Mouse (Mus musculus) midbrain, embryonic 12.5 days (tissue): ENCODE results near the gene Hoxb3. TPM values are rescaled to one million over a fixed set of nuclear protein-coding genes. Genes with fewer than 3 reads are reported as not detected.

ENCODE experiments used
- ATAC-seq: fragments of 200-750 bp; cut with Nextera tagmentation; 2 replicates; pipeline ENCODE4 v1.8.0; 2017; ENCODE audit warnings: low read depth, moderate TSS enrichment, moderate library complexity; ENCODE audit not compliant: low FRiP score
- H3K27ac ChIP-seq: fragments of 300-500 bp; sonication (generic); replicated peaks from 2 replicates; pipeline ENCODE4 v1.5.1; 2016; ENCODE audit warnings: mild to moderate bottlenecking
- H3K27me3 ChIP-seq: fragments of 300-500 bp; sonication (generic); 2 replicates; pipeline ENCODE4 v1.6.1; 2016; ENCODE audit warnings: mild to moderate bottlenecking
- H3K36me3 ChIP-seq: fragments of 300-500 bp; sonication (generic); 2 replicates; pipeline ENCODE4 v1.6.1; 2016
- H3K4me1 ChIP-seq: fragments of 300-500 bp; sonication (generic); 2 replicates; pipeline ENCODE4 v1.6.1; 2016
- H3K4me2 ChIP-seq: fragments of 300-500 bp; sonication (generic); replicated peaks from 2 replicates; pipeline ENCODE4 v1.6.1; 2016; ENCODE audit warnings: mild to moderate bottlenecking, moderate library complexity
- H3K4me3 ChIP-seq: fragments of 300-500 bp; sonication (generic); 2 replicates; pipeline ENCODE4 v1.5.1; 2016; ENCODE audit warnings: mild to moderate bottlenecking
- H3K9ac ChIP-seq: fragments of 300-500 bp; sonication (generic); replicated peaks from 2 replicates; pipeline ENCODE4 v1.6.1; 2016; ENCODE audit warnings: mild to moderate bottlenecking, moderate library complexity
- H3K9me3 ChIP-seq: fragments of 300-500 bp; sonication (generic); 2 replicates; pipeline ENCODE4 v1.6.1; 2016; ENCODE audit warnings: mild to moderate bottlenecking
- WGBS: fragments of 180-500 bp; shearing (Covaris S2); methylation state at CpG from one replicate; pipeline ENCODE4 v1.1.7; 2016; 5-methylcytosine and 5-hydroxymethylcytosine counted together
- polyA plus RNA-seq: library from polyadenylated mRNA; unstranded; fragments of >200 nt; fragmentation: Nextera tagmentation; extraction: Ambion mirVana; gene quantifications from 2 replicates; pipeline ENCODE4 v1.2.1, GENCODE M21; 2016

Gene Hoxb3
- polyA plus RNA-seq, 1 experiment from 2014 or later = not detected

DNA sequence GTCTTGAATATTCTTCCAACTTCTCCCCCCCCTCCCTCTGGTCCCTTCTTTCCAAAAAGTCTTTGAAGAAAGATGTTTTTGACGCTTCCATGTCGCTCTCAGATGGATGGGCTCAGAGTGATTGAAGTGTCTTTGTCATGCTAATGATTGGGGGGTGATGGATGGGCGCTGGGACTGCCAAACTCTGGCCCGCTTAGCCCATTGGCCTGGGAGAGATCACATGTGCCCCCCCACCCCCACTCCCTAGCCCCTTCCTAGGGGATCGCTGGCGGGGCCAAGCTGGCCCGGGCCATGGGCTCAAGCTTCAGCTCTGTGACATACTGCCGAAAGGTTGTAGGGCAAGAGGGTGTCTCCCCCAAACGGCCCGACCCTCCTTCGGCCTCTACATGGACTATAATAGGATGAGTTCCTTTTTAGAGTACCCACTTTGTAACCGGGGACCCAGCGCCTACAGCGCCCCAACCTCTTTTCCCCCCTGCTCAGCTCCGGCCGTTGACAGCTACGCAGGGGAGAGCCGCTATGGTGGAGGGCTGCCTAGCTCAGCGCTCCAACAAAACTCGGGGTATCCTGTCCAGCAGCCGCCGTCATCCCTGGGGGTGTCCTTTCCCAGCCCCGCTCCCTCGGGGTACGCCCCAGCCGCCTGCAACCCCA is 42.4 kb downstream of the Hoxb3 start, which contains the start of gene Hoxb1:
Hoxb1 (plus strand) TSS at position 312 of the 651 bp plus-strand sequence.
- no peak within 1 kb of the TSS for H3K4me3 ChIP-seq
- ATAC-seq = no peak
- no peak within 1 kb of the TSS for H3K27ac ChIP-seq
- H3K9me3 ChIP-seq = no peaks in the 10 kb centered on the region
- WGBS = under 1% methylated on average over 24 of the region's 26 CpGs
- H3K4me2 ChIP-seq = no peak within 1 kb of the TSS
- H3K9ac ChIP-seq = no peak within 1 kb of the TSS
- no peaks in the 10 kb centered on the region for H3K36me3 ChIP-seq
- peaks cover 94% of the 10 kb centered on the region for H3K27me3 ChIP-seq
- no peaks in the 10 kb centered on the region for H3K4me1 ChIP-seq

DNA sequence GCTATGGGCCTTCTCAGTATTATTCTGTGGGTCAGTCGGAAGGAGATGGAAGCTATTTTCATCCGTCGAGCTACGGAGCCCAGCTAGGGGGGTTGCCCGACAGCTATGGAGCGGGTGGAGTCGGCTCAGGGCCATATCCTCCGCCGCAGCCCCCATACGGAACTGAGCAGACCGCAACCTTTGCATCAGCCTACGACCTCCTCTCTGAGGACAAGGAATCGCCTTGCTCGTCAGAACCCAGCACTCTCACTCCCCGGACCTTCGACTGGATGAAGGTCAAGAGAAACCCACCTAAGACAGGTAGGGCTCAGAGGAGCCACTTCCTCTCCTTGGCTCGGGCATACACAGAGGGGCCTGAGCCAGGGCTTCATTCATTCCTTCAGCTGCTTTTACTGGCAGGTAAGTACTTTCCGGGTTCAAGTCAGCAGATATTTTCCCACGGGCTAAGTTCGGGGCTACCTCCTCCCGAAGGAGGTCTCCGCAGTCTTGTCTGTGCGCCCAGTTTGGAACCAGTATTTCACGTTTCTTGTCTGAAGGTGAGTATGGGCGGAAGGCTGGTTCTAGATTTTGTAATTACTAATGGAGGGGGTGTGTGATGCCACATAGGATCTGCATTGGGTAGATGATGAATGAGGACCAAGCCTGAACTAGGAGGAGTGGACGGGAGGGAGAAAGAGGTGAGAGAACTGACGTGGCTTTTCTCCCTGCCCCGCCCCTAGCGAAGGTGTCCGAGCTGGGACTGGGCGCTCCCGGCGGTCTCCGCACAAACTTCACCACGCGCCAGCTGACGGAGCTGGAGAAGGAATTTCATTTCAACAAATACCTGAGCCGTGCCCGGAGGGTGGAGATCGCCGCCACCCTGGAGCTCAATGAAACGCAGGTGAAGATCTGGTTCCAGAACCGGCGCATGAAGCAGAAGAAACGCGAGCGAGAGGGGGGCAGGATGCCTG is 43.2 kb downstream of the Hoxb3 start:
- 3% methylated on average over 47 of the region's 47 CpGs for WGBS
- Histone ChIP-seq H3K4me3 (no peak overlapping the region), H3K9ac (no peak overlapping the region), H3K4me2 (no peak overlapping the region), H3K36me3 (no peaks in the 10 kb centered on the region), H3K4me1 (no peaks in the 10 kb centered on the region), H3K27me3 (peaks cover 98% of the 10 kb centered on the region), H3K9me3 (no peaks in the 10 kb centered on the region), H3K27ac (no peak overlapping the region)
- no peak for ATAC-seq

DNA sequence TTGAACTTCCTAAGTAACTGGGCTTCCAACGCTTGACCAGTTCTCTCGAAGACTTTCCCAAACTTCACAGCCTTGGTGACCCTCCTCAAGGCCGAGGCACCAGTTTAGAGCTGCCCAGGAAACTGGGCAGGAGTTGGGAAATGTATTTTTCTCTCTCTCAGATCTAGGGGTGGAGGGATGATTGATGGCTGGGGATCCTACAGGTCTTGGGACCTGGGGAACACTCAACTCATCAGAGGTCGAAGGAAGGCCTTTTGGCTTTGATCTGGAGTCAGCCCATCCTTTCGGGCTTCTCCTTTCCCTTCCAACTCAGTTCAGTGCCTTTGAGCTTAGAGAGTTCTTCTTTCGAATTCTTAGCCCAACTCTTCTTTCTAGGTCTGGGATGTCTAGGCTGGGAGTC is 44.0 kb downstream of the Hoxb3 start:
- no peak overlapping the region for H3K4me2 ChIP-seq
- H3K36me3 ChIP-seq = no peaks in the 10 kb centered on the region
- ATAC-seq = no peak
- no peak overlapping the region for H3K9ac ChIP-seq
- no peak overlapping the region for H3K4me3 ChIP-seq
- H3K9me3 ChIP-seq = no peaks in the 10 kb centered on the region
- no peak overlapping the region for H3K27ac ChIP-seq
- no peaks in the 10 kb centered on the region for H3K4me1 ChIP-seq
- 9% methylated on average over 6 of the region's 6 CpGs for WGBS
- peaks cover 98% of the 10 kb centered on the region for H3K27me3 ChIP-seq

DNA sequence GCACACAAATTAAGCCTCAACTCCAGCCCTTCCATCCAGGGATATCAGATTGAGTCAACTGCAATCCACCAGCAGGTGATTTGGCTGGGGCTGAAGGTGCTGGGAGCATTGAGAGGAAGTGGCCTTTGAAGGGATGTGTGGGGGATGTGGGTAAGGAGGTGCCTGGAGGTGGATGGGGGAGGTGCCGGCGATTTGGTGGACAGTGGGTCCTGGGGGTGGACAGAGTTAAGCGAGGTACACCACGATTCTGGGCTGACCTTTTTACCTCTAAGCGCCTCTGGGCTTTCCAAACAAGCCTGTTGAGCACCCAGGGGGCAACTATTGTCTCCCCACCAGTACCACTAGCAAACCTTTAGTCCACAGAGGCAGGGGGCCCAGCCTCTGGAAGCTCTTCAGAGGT is 45.6 kb downstream of the Hoxb3 start:
- H3K27me3 ChIP-seq = peaks cover 98% of the 10 kb centered on the region
- no peaks in the 10 kb centered on the region for H3K4me1 ChIP-seq
- H3K9me3 ChIP-seq = no peaks in the 10 kb centered on the region
- no peak overlapping the region for H3K4me3 ChIP-seq
- no peaks in the 10 kb centered on the region for H3K36me3 ChIP-seq
- 9% methylated on average over 5 of the region's 5 CpGs for WGBS
- no peak for ATAC-seq
- H3K27ac ChIP-seq = no peak overlapping the region
- H3K9ac ChIP-seq = no peak overlapping the region
- no peak overlapping the region for H3K4me2 ChIP-seq

DNA sequence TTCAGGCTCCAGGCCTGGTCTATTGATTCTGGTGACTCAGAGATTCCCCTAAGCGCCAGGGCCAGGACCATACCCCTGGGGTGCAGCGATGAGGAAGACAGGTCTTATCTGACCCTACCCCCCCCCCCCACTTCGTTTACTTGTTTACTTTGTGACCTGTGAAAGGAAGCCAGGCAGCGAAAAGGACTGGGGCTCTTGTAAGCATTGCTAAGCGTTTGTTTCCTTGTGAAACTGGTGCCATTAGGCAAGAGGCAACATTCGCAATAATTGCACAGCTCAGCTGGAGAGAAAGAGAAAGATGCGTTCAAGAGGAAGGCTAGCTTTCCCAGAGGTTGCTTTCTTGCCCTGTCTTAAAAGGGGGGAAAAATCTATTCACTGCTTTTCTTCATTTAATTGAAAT is 46.0 kb downstream of the Hoxb3 start:
- 3% methylated on average over 7 of the region's 7 CpGs for WGBS
- H3K36me3 ChIP-seq = no peaks in the 10 kb centered on the region
- no peak overlapping the region for H3K4me3 ChIP-seq
- no peak overlapping the region for H3K9ac ChIP-seq
- peaks cover 98% of the 10 kb centered on the region for H3K27me3 ChIP-seq
- no peaks in the 10 kb centered on the region for H3K9me3 ChIP-seq
- H3K27ac ChIP-seq = no peak overlapping the region
- H3K4me2 ChIP-seq = no peak overlapping the region
- H3K4me1 ChIP-seq = no peaks in the 10 kb centered on the region
- ATAC-seq = no peak

DNA sequence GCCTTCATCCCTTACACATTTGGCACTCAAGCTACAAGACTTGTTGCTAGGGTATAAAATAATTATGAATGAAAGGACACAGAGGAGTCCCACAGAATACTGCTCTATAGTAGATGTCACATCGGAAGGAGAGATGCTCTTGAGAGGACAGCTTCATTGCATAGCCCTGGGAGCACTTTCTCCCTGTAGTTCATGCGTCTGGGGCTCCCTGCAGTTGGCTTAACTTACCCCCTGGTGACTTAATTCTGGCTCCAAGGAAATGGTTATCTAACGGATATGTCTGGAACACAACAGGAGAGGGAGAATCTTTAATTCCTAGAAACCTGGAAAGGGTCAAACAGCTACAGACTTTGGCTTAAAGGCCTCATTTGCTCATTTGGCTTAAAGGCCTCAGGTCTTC is 48.6 kb downstream of the Hoxb3 start:
- 9% methylated on average over 3 of the region's 3 CpGs for WGBS
- Histone ChIP-seq H3K27me3 (peaks cover 99% of the 10 kb centered on the region), H3K4me1 (no peaks in the 10 kb centered on the region)

DNA sequence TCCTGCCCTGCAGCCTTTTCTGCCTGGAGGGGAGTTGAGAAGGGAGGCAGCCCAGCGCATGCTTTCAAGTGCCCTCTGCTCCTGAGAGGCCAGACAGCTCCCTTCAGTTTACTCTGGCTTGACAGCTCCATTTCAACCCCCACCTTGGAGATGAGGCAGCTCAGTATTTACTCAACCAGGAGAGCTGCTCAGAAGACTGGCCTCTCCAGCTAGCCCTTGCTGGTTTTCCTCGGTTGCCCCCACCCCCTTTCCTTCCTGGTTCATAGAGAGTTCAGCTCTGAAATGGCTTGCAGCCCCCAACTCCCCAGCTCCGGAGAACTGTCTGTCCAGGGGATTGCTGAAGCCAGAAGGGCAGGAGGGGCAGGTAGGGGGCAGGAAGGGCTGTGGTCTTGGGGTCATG is 49.4 kb downstream of the Hoxb3 start:
- no peak overlapping the region for H3K27ac ChIP-seq
- no peak overlapping the region for H3K9ac ChIP-seq
- H3K4me2 ChIP-seq = no peak overlapping the region
- peaks cover 96% of the 10 kb centered on the region for H3K27me3 ChIP-seq
- WGBS = 5% methylated on average over 3 of the region's 3 CpGs
- H3K9me3 ChIP-seq = no peaks in the 10 kb centered on the region
- no peak for ATAC-seq
- H3K36me3 ChIP-seq = no peaks in the 10 kb centered on the region
- no peak overlapping the region for H3K4me3 ChIP-seq
- no peaks in the 10 kb centered on the region for H3K4me1 ChIP-seq

More for the DNA sequence above, 48.6 kb downstream of the Hoxb3 start:
- H3K4me2 ChIP-seq = no peak overlapping the region
- H3K9me3 ChIP-seq = no peaks in the 10 kb centered on the region
- no peak overlapping the region for H3K27ac ChIP-seq
- no peak for ATAC-seq
- no peaks in the 10 kb centered on the region for H3K36me3 ChIP-seq
- no peak overlapping the region for H3K4me3 ChIP-seq
- H3K9ac ChIP-seq = no peak overlapping the region

DNA sequence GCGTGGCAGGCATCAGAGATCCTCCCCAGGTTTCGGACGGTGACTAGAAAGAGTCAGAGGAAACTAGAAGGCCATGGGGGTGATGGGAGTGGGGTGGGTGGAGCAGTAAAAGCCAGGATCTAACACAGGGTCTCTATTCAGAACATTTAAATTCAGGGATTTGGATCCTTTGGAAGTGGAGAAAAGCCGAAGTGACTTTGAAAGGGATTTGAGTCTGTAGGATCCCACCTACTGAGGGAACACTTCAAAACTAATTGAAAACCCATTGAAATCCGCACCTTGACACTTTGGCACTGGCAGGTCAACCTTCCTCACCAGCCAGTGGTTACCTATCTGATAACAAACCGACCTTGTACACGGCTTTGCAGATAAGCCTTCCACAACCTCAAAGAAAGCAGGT is 51.7 kb downstream of the Hoxb3 start:
- 2% methylated on average over 7 of the region's 7 CpGs for WGBS
- H3K4me1 ChIP-seq = no peaks in the 10 kb centered on the region
- ATAC-seq = no peak
- H3K27me3 ChIP-seq = peaks cover 86% of the 10 kb centered on the region
- no peak overlapping the region for H3K27ac ChIP-seq
- H3K9me3 ChIP-seq = no peaks in the 10 kb centered on the region
- H3K4me3 ChIP-seq = no peak overlapping the region
- H3K36me3 ChIP-seq = no peaks in the 10 kb centered on the region
- no peak overlapping the region for H3K4me2 ChIP-seq
- H3K9ac ChIP-seq = no peak overlapping the region

DNA sequence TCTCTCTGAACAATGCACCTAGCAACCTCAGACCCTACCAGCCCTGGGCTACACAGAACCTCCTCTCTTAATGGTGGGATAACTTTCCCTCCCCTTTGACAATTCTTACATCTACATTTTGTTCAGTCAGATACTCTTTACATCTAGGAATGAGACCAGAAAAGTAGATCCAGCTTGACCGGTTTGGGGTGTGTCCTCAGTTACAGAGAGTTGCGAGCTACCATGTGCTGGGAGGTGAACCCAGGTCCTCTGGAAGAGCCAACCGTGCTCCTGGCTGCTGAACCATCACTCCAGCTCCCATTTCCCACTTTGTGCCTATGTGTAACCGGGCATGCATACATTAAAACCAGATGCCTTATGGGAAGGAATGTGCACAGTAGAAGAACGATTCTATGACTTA is 60.3 kb downstream of the Hoxb3 start:
- WGBS = 85% methylated on average over 5 of the region's 5 CpGs
- Histone ChIP-seq H3K36me3 (no peaks in the 10 kb centered on the region), H3K9me3 (no peaks in the 10 kb centered on the region), H3K9ac (no peak overlapping the region), H3K4me3 (no peak overlapping the region), H3K4me1 (no peaks in the 10 kb centered on the region), H3K4me2 (no peak overlapping the region), H3K27ac (no peak overlapping the region), H3K27me3 (peaks cover 34% of the 10 kb centered on the region)
- no peak for ATAC-seq

DNA sequence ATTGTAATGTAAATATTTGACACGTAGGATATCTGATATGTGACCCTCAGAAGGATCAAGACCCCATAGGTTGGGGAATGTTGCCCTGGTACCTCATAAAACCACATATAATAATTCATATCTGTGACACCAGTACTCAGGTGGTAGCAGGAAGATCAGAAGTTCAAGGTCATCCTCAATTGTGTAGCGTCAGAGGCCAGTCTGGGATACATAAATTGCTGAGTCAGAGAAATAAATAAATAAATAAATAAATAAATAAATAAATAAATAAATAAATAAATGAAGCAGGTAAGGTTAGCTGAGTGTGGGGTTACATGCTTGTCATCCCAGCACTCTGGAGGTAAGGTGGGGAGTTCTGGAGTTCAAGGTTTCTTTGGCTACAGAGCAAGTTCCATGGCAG is 64.5 kb downstream of the Hoxb3 start:
- no peaks in the 10 kb centered on the region for H3K4me1 ChIP-seq
- no peak for ATAC-seq
- no peak overlapping the region for H3K9ac ChIP-seq
- H3K4me2 ChIP-seq = no peak overlapping the region
- no peak overlapping the region for H3K27ac ChIP-seq
- no peak overlapping the region for H3K4me3 ChIP-seq
- no peaks in the 10 kb centered on the region for H3K36me3 ChIP-seq
- no peaks in the 10 kb centered on the region for H3K9me3 ChIP-seq
- 89% methylated on average over 2 of the region's 2 CpGs for WGBS
- peaks cover 9% of the 10 kb centered on the region for H3K27me3 ChIP-seq

DNA sequence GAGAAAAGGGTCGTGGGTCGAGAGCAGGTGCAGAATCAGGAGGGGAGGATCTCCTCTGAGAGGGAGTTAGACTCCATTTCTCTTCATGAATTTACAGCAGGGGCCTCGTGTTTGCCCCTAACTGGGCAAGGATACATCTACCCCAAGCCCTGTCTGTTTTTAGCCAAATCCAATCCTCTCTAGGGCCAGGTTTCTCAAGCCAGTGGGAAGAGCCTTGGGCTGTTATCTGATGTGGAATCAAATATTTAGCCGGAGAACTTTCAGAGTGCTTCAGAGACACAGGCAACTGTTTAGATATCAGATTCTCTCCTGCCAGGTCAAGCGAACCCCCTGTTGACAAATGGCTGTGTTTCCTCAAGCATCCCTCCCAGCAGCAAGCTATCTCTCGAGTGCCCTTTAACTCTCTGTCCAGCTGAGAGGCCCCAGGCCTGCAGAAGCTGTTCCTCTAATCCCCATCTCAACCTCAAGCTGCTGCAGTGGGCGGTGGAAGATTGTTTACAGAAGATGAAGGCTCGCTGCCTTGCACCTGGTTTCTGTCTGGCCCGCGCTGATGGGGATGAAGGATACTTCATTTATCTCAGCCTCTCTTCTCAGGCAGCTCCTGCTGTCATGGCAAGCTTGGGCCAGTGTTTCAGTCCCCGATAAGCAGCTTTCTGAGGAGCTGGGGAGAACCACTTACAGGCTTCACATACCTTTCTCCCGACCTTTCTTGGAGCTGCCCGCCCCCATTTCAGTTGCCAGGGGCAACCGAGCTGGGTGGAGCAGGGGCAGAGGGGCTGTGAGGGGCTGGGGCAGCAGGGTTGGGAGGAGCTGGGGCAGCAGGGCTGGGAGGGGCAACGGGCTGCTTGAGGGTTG is 73.9 kb downstream of the Hoxb3 start:
- 9% methylated on average over 15 of the region's 15 CpGs for WGBS
- no peaks in the 10 kb centered on the region for H3K36me3 ChIP-seq
- peaks cover 22% of the 10 kb centered on the region for H3K27me3 ChIP-seq
- H3K4me1 ChIP-seq = peaks cover 5% of the 10 kb centered on the region
- no peak overlapping the region for H3K4me2 ChIP-seq
- H3K27ac ChIP-seq = no peak overlapping the region
- H3K4me3 ChIP-seq = no peak overlapping the region
- no peak overlapping the region for H3K9ac ChIP-seq
- ATAC-seq = no peak
- no peaks in the 10 kb centered on the region for H3K9me3 ChIP-seq
